13 mouse cellular contexts compared by ENCODE assay signal in the genomic region with DNA sequence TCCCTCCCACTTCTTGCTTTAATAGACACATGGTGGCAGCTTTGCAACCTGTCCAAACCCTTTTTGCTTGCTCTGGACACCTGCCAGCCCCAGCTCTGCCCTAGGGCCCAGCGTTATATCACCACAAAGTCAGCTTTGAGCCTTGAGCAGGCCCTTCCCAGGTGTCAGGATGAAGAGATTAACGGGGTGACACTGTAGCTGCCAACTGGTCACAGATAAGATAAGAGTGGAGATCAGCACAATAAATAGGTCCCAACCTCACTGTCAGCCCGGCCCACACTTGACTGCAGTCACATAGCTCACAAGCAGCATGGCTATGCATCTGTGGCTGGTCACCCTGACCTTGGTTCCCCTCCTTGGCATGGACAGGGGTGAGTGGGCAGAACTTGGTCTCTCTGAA. TPM values are rescaled to one million over a fixed set of nuclear protein-coding genes. Genes with fewer than 3 reads are reported as not detected.
DNase-seq lines count a peak whose midpoint lies in the region; TF ChIP-seq lines count a peak whose summit lies in the region.
"Had no signal": no experiment of that assay in that cellular context is flagged by ENCODE, and none has a peak within 500 bp of the region (broad histone marks: within the 10 kb centered on the region; RNA-seq: fewer than 3 reads in every experiment).

A gene (plus strand): TSS at position 268 of the 400 bp plus-strand sequence.

- WGBS in heart, embryonic 10.5 days, result 8% methylated on average over 3 of the region's 3 CpGs
- WGBS in kidney, adult 2 months, result 20% methylated on average over 3 of the region's 3 CpGs

- peak within 1 kb of the TSS; percentile 47; the same call in 1 of the 2 replicates for H3K27ac ChIP-seq in heart, embryonic 10.5 days
- H3K27ac ChIP-seq in kidney, adult 2 months (ENCODE audit: insufficient read depth, low read depth, low read length), result peak within 1 kb of the TSS; percentile 31; the same call in 1 of the 2 replicates
- H3K27ac ChIP-seq: midbrain, embryonic 12.5 days had no signal

- H3K27me3 ChIP-seq in heart, embryonic 10.5 days (ENCODE audit: insufficient read depth, poor library complexity, severe bottlenecking), result no peaks in the 10 kb centered on the region
- H3K27me3 ChIP-seq in kidney, adult 2 months (replicated peaks; ENCODE audit: control insufficient read depth, insufficient read depth, low read length), result no peaks in the 10 kb centered on the region
- H3K27me3 ChIP-seq: midbrain, embryonic 12.5 days had no signal

- intact Hi-C loops in heart, postnatal 25 days (cut with DNase I), result no loop called here

- no peaks in the 10 kb centered on the region for H3K9me3 ChIP-seq in heart, embryonic 10.5 days
- H3K9me3 ChIP-seq: midbrain, embryonic 12.5 days had no signal

- peaks cover 34% of the 10 kb centered on the region for H3K4me1 ChIP-seq in heart, embryonic 10.5 days
- H3K4me1 ChIP-seq in kidney, adult 2 months (ENCODE audit: control insufficient read depth, insufficient read depth, low read length), result peaks cover 16% of the 10 kb centered on the region; the same call in 1 of the 2 replicates
- H3K4me1 ChIP-seq: midbrain, embryonic 12.5 days had no signal

- no peak within 1 kb of the TSS for H3K4me3 ChIP-seq in heart, embryonic 10.5 days
- H3K4me3 ChIP-seq in kidney, adult 2 months (ENCODE audit: insufficient read depth, low read depth, low read length), result no peak within 1 kb of the TSS
- H3K4me3 ChIP-seq: midbrain, embryonic 12.5 days had no signal

- no peak for TF ChIP-seq CTCF in kidney, adult 2 months (conservative IDR thresholded peaks at IDR 0.05; ENCODE audit: insufficient read depth, insufficient read length, low read depth, low read length)

- DNase-seq in heart, embryonic 10.5 days (ENCODE audit: low spot score), result no peak
- DNase-seq in heart, postnatal 25 days (ENCODE audit: low spot score), result no peak
- DNase-seq in adrenal gland, postnatal 25 days, result peak; percentile 35
- DNase-seq in kidney, adult 2 months, result peak; percentile 43
- DNase-seq in lung, postnatal 10 days, result peak; percentile 16
- DNase-seq in yolk sac, embryonic 10.5 days (ENCODE audit: low spot score), result no peak
- no peak for DNase-seq in layer of hippocampus, adult 9-10 months (ENCODE audit: low spot score)
- no peak for DNase-seq in thymus, adult 18-20 months
- DNase-seq: gastrocnemius, postnatal 10 days; layer of hippocampus, postnatal 36 days; spleen, adult 18-20 months had no signal

- no peak for TF ChIP-seq POLR2A in kidney, adult 2 months (IDR thresholded peaks at IDR 0.05; ENCODE audit: low read depth, low read length)

- H3K36me3 ChIP-seq in heart, embryonic 10.5 days, result no peaks in the 10 kb centered on the region
- no peaks in the 10 kb centered on the region for H3K36me3 ChIP-seq in kidney, adult 2 months (ENCODE audit: control insufficient read depth, insufficient read depth, low read length)
- H3K36me3 ChIP-seq: midbrain, embryonic 12.5 days had no signal

RNA-seq across cellular contexts. Expression of the gene that starts here (rescaled TPM):
- polyA plus RNA-seq in heart, embryonic 10.5 days (2016; fragmentation: Nextera tagmentation; extraction: Ambion mirVana), result 6.2 and 10.2 TPM in 2 replicates
- under 1 TPM in 1 of 2 experiments, not detected in 1; 0.78 TPM for total RNA-seq in heart, postnatal 25 days (2021)
- 5.2 and 10.7 TPM in 2 replicates for total RNA-seq in adrenal gland, postnatal 25 days (2021)
- 2.6 and 3.2 TPM in 2 replicates for polyA plus RNA-seq in kidney, adult 2 months (2012; rRNA removed)
- total RNA-seq: gastrocnemius, postnatal 10 days; layer of hippocampus, postnatal 36 days had no signal
- polyA plus RNA-seq: activated CD4-positive, CD25-positive, alpha-beta regulatory T cell, adult 4 months; midbrain, embryonic 12.5 days had no signal

Comparison
In these comparisons a context has a peak if more than half of its experiments do, and no peak if none do; other contexts are left out.
1. DNase-seq: peak in adrenal gland, postnatal 25 days (single experiment), kidney, adult 2 months (single experiment) and lung, postnatal 10 days (single experiment); none in heart, embryonic 10.5 days (single experiment), heart, postnatal 25 days (single experiment), yolk sac, embryonic 10.5 days (single experiment), layer of hippocampus, adult 9-10 months (single experiment) and thymus, adult 18-20 months (0 of 2).